Mouse (Mus musculus) lung, embryonic 16.5 days (tissue): Measurements from ENCODE around the gene Shc1. TPM values are rescaled to one million over a fixed set of nuclear protein-coding genes. Genes with fewer than 3 reads are reported as not detected.
A peak's percentile ranks its signal among the peaks of the same experiment; 100 is the strongest.
"Not testable (repeated sequence)": the region's sequence is repeated elsewhere in the genome, so short reads cannot be mapped to it uniquely, and the experiment has no call there.

Source experiments
- ATAC-seq: fragments of 200-750 bp; cut with Nextera tagmentation; 2 replicates; pipeline ENCODE4 v1.8.0; 2017; ENCODE audit warnings: low read depth, mild to moderate bottlenecking, moderate library complexity
- H3K27ac ChIP-seq: fragments of 300-500 bp; sonication (generic); 2 replicates; pipeline ENCODE4 v1.5.1; 2014; ENCODE audit warnings: mild to moderate bottlenecking, control low read depth, low read length
- H3K27me3 ChIP-seq: fragments of 300-500 bp; sonication (generic); 2 replicates; pipeline ENCODE4 v1.6.1; 2014; ENCODE audit warnings: low read depth, low read length, mixed read lengths; ENCODE audit not compliant: control insufficient read depth, insufficient read depth
- H3K36me3 ChIP-seq: fragments of 300-500 bp; sonication (generic); 2 replicates; pipeline ENCODE4 v1.6.1; 2014; ENCODE audit warnings: low read length; ENCODE audit not compliant: control insufficient read depth, insufficient read depth
- H3K4me1 ChIP-seq: fragments of 300-500 bp; sonication (generic); replicated peaks from 2 replicates; pipeline ENCODE4 v1.6.1; 2014; ENCODE audit warnings: low read length, mixed read lengths; ENCODE audit not compliant: control insufficient read depth, insufficient read depth
- H3K4me2 ChIP-seq: fragments of 300-500 bp; sonication (generic); 2 replicates; pipeline ENCODE4 v1.6.1; 2014; ENCODE audit warnings: low read depth, low read length, control low read depth
- H3K4me3 ChIP-seq: fragments of 300-500 bp; sonication (generic); 2 replicates; pipeline ENCODE4 v1.5.1; 2014; ENCODE audit warnings: mild to moderate bottlenecking, low read length, control low read depth
- H3K9ac ChIP-seq: fragments of 300-500 bp; sonication (generic); 2 replicates; pipeline ENCODE4 v1.6.1; 2014; ENCODE audit warnings: low read length, control low read depth
- H3K9me3 ChIP-seq: fragments of 300-500 bp; sonication (generic); 2 replicates; pipeline ENCODE4 v1.6.1; 2016; ENCODE audit warnings: low read length; ENCODE audit not compliant: control insufficient read depth
- WGBS: fragments of 180-500 bp; shearing (Covaris S2); extraction: QIAGEN DNeasy Blood & Tissue Kit; methylation state at CpG from one replicate; pipeline ENCODE4 v1.1.7; 2014; 5-methylcytosine and 5-hydroxymethylcytosine counted together
- polyA plus RNA-seq: library from polyadenylated mRNA; unstranded; fragments of >200 nt; fragmentation: Nextera tagmentation; extraction: Ambion mirVana; gene quantifications from 2 replicates; pipeline ENCODE4 v1.2.1, GENCODE M21; 2015

Gene Shc1
- polyA plus RNA-seq, 1 experiment from 2014 or later: 114 TPM

- Histone ChIP-seq H3K36me3 (peaks cover 23% of the 10 kb centered on the region; the same call in 1 of the 2 replicates), H3K27me3 (no peaks in the 10 kb centered on the region), H3K9me3 (no peaks in the 10 kb centered on the region), H3K4me1 (peaks cover 26% of the 10 kb centered on the region), H3K9ac (peak overlapping the region; percentile 81), H3K27ac (peak overlapping the region; percentile 99), H3K4me2 (peak overlapping the region; percentile 94), H3K4me3 (peak overlapping the region; percentile 78)
- WGBS: 7% methylated on average over 19 of the region's 22 CpGs
- ATAC-seq: no peak
Measured at GRCm38 (mm10) chr3:89421810-89422473, 3.7 kb downstream of the Shc1 start.

GRCm38 (mm10) chr3:89422556-89423205 is 4.4 kb downstream of the Shc1 start:
- Histone ChIP-seq H3K27ac (no peak overlapping the region), H3K36me3 (peaks cover 30% of the 10 kb centered on the region), H3K9me3 (no peaks in the 10 kb centered on the region), H3K4me2 (peak overlapping the region; percentile 94), H3K9ac (peak overlapping the region; percentile 81), H3K4me3 (peak overlapping the region; percentile 78), H3K4me1 (peaks cover 22% of the 10 kb centered on the region), H3K27me3 (no peaks in the 10 kb centered on the region)
- WGBS: 64% methylated on average over 6 of the region's 6 CpGs
- no peak for ATAC-seq

- Histone ChIP-seq H3K4me2 (no peak overlapping the region), H3K36me3 (peaks cover 30% of the 10 kb centered on the region), H3K9me3 (no peaks in the 10 kb centered on the region), H3K27me3 (no peaks in the 10 kb centered on the region), H3K9ac (no peak overlapping the region), H3K4me1 (peaks cover 22% of the 10 kb centered on the region), H3K4me3 (no peak overlapping the region), H3K27ac (no peak overlapping the region)
- no peak for ATAC-seq
- WGBS: 88% methylated on average over 5 of the region's 5 CpGs
Measured at GRCm38 (mm10) chr3:89424416-89425140, 6.3 kb downstream of the Shc1 start.

GRCm38 (mm10) chr3:89425141-89425525 is 6.9 kb downstream of the Shc1 start:
- Histone ChIP-seq H3K4me1 (peaks cover 19% of the 10 kb centered on the region), H3K27ac (no peak overlapping the region), H3K4me2 (no peak overlapping the region), H3K9me3 (no peaks in the 10 kb centered on the region), H3K4me3 (no peak overlapping the region), H3K9ac (no peak overlapping the region), H3K27me3 (no peaks in the 10 kb centered on the region), H3K36me3 (peaks cover 30% of the 10 kb centered on the region)
- WGBS: 83% methylated on average over 5 of the region's 5 CpGs
- no peak for ATAC-seq

- H3K9ac ChIP-seq: no peak overlapping the region
- ATAC-seq: no peak
- H3K4me1 ChIP-seq: peaks cover 13% of the 10 kb centered on the region
- no peak overlapping the region for H3K4me3 ChIP-seq
- H3K4me2 ChIP-seq: no peak overlapping the region
- peaks cover 30% of the 10 kb centered on the region for H3K36me3 ChIP-seq
- H3K27ac ChIP-seq: no peak overlapping the region
- 91% methylated on average over 4 of the region's 4 CpGs for WGBS
- H3K9me3 ChIP-seq: no peaks in the 10 kb centered on the region
- H3K27me3 ChIP-seq: no peaks in the 10 kb centered on the region
Measured at GRCm38 (mm10) chr3:89425876-89426275, 7.6 kb downstream of the Shc1 start.

- not testable (repeated sequence) for ATAC-seq, H3K27ac ChIP-seq, H3K9me3 ChIP-seq, H3K9ac ChIP-seq, H3K4me1 ChIP-seq, H3K4me2 ChIP-seq, H3K27me3 ChIP-seq, H3K4me3 ChIP-seq
- WGBS: 90% methylated on average over 7 of the region's 7 CpGs
- H3K36me3 ChIP-seq: peaks cover 40% of the 10 kb centered on the region
Measured at GRCm38 (mm10) chr3:89429021-89429420, 10.8 kb downstream of the Shc1 start.

- Histone ChIP-seq H3K36me3 (peaks cover 36% of the 10 kb centered on the region), H3K9me3 (no peaks in the 10 kb centered on the region), H3K4me2 (peak within 1 kb of the TSS; percentile 70), H3K4me3 (peak within 1 kb of the TSS; percentile 95), H3K9ac (peak within 1 kb of the TSS; percentile 99), H3K27me3 (no peaks in the 10 kb centered on the region), H3K27ac (peak within 1 kb of the TSS; percentile 93), H3K4me1 (peaks cover 9% of the 10 kb centered on the region)
- ATAC-seq: peak; percentile 99
- WGBS: 2% methylated on average over 68 of the region's 68 CpGs
Measured at GRCm38 (mm10) chr3:89430171-89431159, 12.2 kb downstream of the Shc1 start, which contains the start of gene Pygo2. Pygo2 (plus strand) TSS chr3:89430214.

GRCm38 (mm10) chr3:89432606-89433005 is 14.4 kb downstream of the Shc1 start:
- peaks cover 20% of the 10 kb centered on the region for H3K36me3 ChIP-seq
- H3K27me3 ChIP-seq: no peaks in the 10 kb centered on the region
- no peak overlapping the region for H3K27ac ChIP-seq
- no peak overlapping the region for H3K4me2 ChIP-seq
- no peaks in the 10 kb centered on the region for H3K9me3 ChIP-seq
- peaks cover 21% of the 10 kb centered on the region for H3K4me1 ChIP-seq
- no peak overlapping the region for H3K9ac ChIP-seq
- no peak overlapping the region for H3K4me3 ChIP-seq
- 95% methylated on average over 8 of the region's 8 CpGs for WGBS
- no peak for ATAC-seq
